Mouse (Mus musculus): ENCODE results near the gene Lyzl4.

- no peak for TF ChIP-seq CTCF (IDR thresholded peaks at IDR 0.05; ENCODE audit: low read depth)
- no peak for TF ChIP-seq EP300 (IDR thresholded peaks at IDR 0.05; ENCODE audit: low read depth)
These were observed 9.0 kb downstream of the Lyzl4 start for GRCm38 (mm10) chr9:121632891-121633290.

Measured in liver, postnatal 0 days (tissue).